Mouse (Mus musculus): ENCODE data around the gene Abcf2.

DNA sequence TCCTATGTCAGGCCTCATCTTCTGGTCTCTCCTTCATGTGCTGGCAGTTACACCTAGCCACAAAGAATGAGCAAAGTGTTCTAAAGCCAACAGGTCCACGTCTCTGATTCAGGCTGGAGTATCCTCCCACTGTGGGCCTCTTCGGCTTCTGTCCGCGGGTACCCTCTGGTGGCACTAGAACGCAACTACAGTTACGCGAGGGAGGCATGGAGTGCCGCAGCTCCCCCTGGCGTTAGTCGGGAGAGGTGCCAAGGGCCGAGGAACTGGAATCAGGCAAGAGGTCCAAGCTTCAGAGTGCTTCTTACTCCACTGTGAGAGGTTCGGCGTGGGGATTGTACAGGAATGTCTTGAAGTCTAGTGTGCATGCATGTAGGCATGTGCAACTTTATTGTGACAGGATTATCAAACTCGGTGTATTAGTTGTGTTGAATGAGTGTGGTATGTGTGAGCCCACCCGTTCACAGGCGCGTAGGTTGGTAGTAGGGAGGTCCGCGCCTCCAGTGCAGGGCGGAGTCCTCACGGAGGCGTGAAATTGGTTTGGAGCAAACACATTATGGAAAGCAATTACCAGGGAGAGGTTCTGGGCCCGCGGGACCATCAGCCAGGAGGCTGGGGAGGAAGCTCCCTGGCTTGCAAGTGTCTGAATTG is 47.1 kb downstream of the Abcf2 start:
- peak; percentile 100 for TF ChIP-seq CTCF (conservative IDR thresholded peaks at IDR 0.05; ENCODE audit: insufficient read depth, insufficient read length, low read depth, low read length)
- TF ChIP-seq POLR2A (IDR thresholded peaks at IDR 0.05; ENCODE audit: low read depth, low read length), result no peak

Measured in kidney, adult 2 months (tissue).